11 mouse cellular contexts compared by ENCODE assay signal in the genomic region with DNA sequence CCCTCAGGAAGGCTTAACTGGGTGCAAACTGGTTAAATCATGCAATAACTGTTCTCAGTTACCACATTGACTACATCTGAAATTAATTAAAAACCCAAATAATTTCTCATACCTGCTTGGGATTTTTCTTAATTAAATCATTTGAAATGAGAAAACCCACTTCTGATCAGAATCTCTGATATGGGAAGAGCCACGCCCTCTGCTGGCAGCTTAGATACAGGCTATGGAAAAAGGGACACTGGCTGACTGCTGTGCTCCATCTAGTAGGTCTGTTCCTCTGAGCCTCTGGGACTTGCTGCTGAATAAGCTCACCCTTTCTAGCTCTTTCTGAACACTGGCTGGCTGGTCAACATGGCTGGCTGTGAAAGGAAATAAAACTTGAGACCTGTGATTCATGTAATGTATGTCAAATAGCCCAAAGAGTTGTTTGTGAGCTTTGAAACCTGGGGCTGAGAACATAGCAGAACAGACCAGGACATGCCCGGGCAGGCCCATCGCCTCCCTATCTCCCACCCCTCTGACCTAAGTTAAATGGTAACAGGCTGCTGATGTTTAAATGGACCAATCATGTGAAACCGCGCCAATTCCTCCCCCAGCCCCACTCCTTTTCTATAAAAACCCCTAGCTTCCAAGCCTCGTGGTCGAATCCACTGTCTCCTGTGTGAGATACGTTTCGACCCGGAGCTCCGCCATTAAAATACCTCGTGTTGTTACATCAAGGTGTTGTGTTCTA. TPM values are rescaled to one million over a fixed set of nuclear protein-coding genes. Genes with fewer than 3 reads are reported as not detected.
A peak's percentile ranks its signal among the peaks of the same experiment; 100 is the strongest.
DNase-seq lines count a peak whose midpoint lies in the region; ATAC-seq and TF ChIP-seq lines count a peak whose summit lies in the region.
"Not testable (repeated sequence)": the region's sequence is repeated elsewhere in the genome, so short reads cannot be mapped to it uniquely, and the experiment has no call there.
"Had no signal": no experiment of that assay in that cellular context is flagged by ENCODE, and none has a peak within 500 bp of the region (broad histone marks: within the 10 kb centered on the region; RNA-seq: fewer than 3 reads in every experiment).

No protein-coding gene starts in this region.

- not testable (repeated sequence) for H3K27ac ChIP-seq in embryonic facial prominence, embryonic 14.5 days (replicated peaks; ENCODE audit: low read depth, low read length); intestine, postnatal 0 days (ENCODE audit: low read depth, low read length); layer of hippocampus, adult 2 months; lung, postnatal 0 days (ENCODE audit: low read length)

- not testable (repeated sequence) for TF ChIP-seq EP300 in lung, postnatal 0 days (IDR thresholded peaks at IDR 0.05)

- H3K9ac ChIP-seq in embryonic facial prominence, embryonic 14.5 days (ENCODE audit: low read depth, low read length), result 0 out of 2 replicates have a peak overlapping the region, but pooled peaks have one; percentile 8
- not testable (repeated sequence) for H3K9ac ChIP-seq in intestine, postnatal 0 days (ENCODE audit: low read depth, low read length); lung, postnatal 0 days (replicated peaks; ENCODE audit: low read depth)

- ATAC-seq in embryonic facial prominence, embryonic 14.5 days (ENCODE audit: low read depth); intestine, postnatal 0 days; lung, postnatal 0 days: not testable (repeated sequence)

- WGBS in embryonic facial prominence, embryonic 14.5 days, result 52% methylated on average over 4 of the region's 12 CpGs
- 68% methylated on average over 5 of the region's 12 CpGs for WGBS in intestine, postnatal 0 days
- WGBS in lung, postnatal 0 days, result 72% methylated on average over 5 of the region's 12 CpGs

- H3K4me3 ChIP-seq in embryonic facial prominence, embryonic 14.5 days (ENCODE audit: low read depth, low read length); intestine, postnatal 0 days (ENCODE audit: low read depth, low read length); layer of hippocampus, adult 2 months; lung, postnatal 0 days (ENCODE audit: low read depth, low read length): not testable (repeated sequence)

- TF ChIP-seq CTCF in intestine, postnatal 0 days (IDR thresholded peaks at IDR 0.05; ENCODE audit: low read depth), result peak; percentile 66
- peak; percentile 79 for TF ChIP-seq CTCF in layer of hippocampus, adult 2 months (conservative IDR thresholded peaks at IDR 0.05)
- TF ChIP-seq CTCF in lung, postnatal 0 days (IDR thresholded peaks at IDR 0.05), result peak; percentile 58

- H3K27me3 ChIP-seq in embryonic facial prominence, embryonic 14.5 days (replicated peaks; ENCODE audit: control insufficient read depth, insufficient read depth, low read length), result peaks cover 12% of the 10 kb centered on the region
- H3K27me3 ChIP-seq in intestine, postnatal 0 days (replicated peaks; ENCODE audit: control insufficient read depth, insufficient read depth, low read length); lung, postnatal 0 days (replicated peaks; ENCODE audit: insufficient read depth, low read length): not testable (repeated sequence)

- not testable (repeated sequence) for H3K9me3 ChIP-seq in embryonic facial prominence, embryonic 14.5 days (ENCODE audit: control insufficient read depth, low read length); intestine, postnatal 0 days (ENCODE audit: control insufficient read depth); lung, postnatal 0 days (ENCODE audit: low read length)

- not testable (repeated sequence) for H3K4me2 ChIP-seq in embryonic facial prominence, embryonic 14.5 days (ENCODE audit: low read depth, low read length); intestine, postnatal 0 days (replicated peaks; ENCODE audit: low read depth); lung, postnatal 0 days (replicated peaks; ENCODE audit: low read depth, low read length)

- DNase-seq in A20 (ENCODE audit: low read depth, low spot score) (peak; percentile 81), WW6 (ENCODE audit: low read depth, low spot score) (peak; percentile 68)
- DNase-seq in cerebellum, adult 18-20 months, result peak; percentile 70 to 74
- peak; percentile 44 for DNase-seq in embryonic facial prominence, embryonic 14.5 days (ENCODE audit: low spot score)
- DNase-seq in layer of hippocampus, adult 2 months (ENCODE audit: low spot score in 2 of 2), result peak in 1 of 2 experiments; percentile 38
- DNase-seq in lung, postnatal 0 days (ENCODE audit: low spot score), result peak; percentile 43
- DNase-seq in right cerebral cortex, postnatal 14 days, result peak; percentile 40

- not testable (repeated sequence) for H3K36me3 ChIP-seq in embryonic facial prominence, embryonic 14.5 days (ENCODE audit: control insufficient read depth, insufficient read depth, low read length); intestine, postnatal 0 days (ENCODE audit: control insufficient read depth, insufficient read depth); lung, postnatal 0 days (ENCODE audit: insufficient read depth, low read length)

- H3K4me1 ChIP-seq in embryonic facial prominence, embryonic 14.5 days (ENCODE audit: control insufficient read depth, insufficient read depth, low read length); intestine, postnatal 0 days (replicated peaks; ENCODE audit: control insufficient read depth, insufficient read depth, low read length); lung, postnatal 0 days (ENCODE audit: insufficient read depth, low read depth, low read length): not testable (repeated sequence)

RNA-seq across cellular contexts. Expression of a gene that starts 5.4 kb away (rescaled TPM):
- polyA plus RNA-seq in embryonic facial prominence, embryonic 14.5 days (2014; fragmentation: Nextera tagmentation; extraction: Ambion mirVana), result 2.4 and 3.5 TPM in 2 replicates
- polyA plus RNA-seq in intestine, postnatal 0 days (2015; fragmentation: Nextera tagmentation; extraction: Ambion mirVana), result 0.08 TPM in 1 of 2 replicates, not detected in the other
- total RNA-seq in layer of hippocampus, adult 2 months (2021), result not detected
- 0.07 and 0.08 TPM in 2 replicates for polyA plus RNA-seq in lung, postnatal 0 days (2015; fragmentation: Nextera tagmentation; extraction: Ambion mirVana)
- total RNA-seq: common myeloid progenitor, adult 5-6 weeks; layer of hippocampus, adult 18-20 months had no signal
- polyA plus RNA-seq: CD4-positive, CD25-positive, alpha-beta regulatory T cell, adult 4 months had no signal

RNA-seq across cellular contexts. Expression of a gene that starts 6.4 kb away (rescaled TPM):
- polyA plus RNA-seq in embryonic facial prominence, embryonic 14.5 days (2014; fragmentation: Nextera tagmentation; extraction: Ambion mirVana), result 16.0 and 16.2 TPM in 2 replicates
- polyA plus RNA-seq in intestine, postnatal 0 days (2015; fragmentation: Nextera tagmentation; extraction: Ambion mirVana), result 85.5 and 91.5 TPM in 2 replicates
- total RNA-seq in layer of hippocampus, adult 2 months (2021), result 1 to 10 TPM; 3.4 to 5.0 TPM
- polyA plus RNA-seq in lung, postnatal 0 days (2015; fragmentation: Nextera tagmentation; extraction: Ambion mirVana), result 86.2 and 99.8 TPM in 2 replicates

RNA-seq across cellular contexts. Expression of a gene that starts 11.8 kb away (rescaled TPM):
- polyA plus RNA-seq in embryonic facial prominence, embryonic 14.5 days (2014; fragmentation: Nextera tagmentation; extraction: Ambion mirVana), result 85.4 and 95.3 TPM in 2 replicates
- 133 and 143 TPM in 2 replicates for polyA plus RNA-seq in intestine, postnatal 0 days (2015; fragmentation: Nextera tagmentation; extraction: Ambion mirVana)
- total RNA-seq in layer of hippocampus, adult 2 months (2021), result 10 to 100 TPM; 33.8 to 34.9 TPM
- polyA plus RNA-seq in lung, postnatal 0 days (2015; fragmentation: Nextera tagmentation; extraction: Ambion mirVana), result 103 and 112 TPM in 2 replicates

RNA-seq across cellular contexts. Expression of a gene that starts 19.3 kb away (rescaled TPM):
- polyA plus RNA-seq in embryonic facial prominence, embryonic 14.5 days (2014; fragmentation: Nextera tagmentation; extraction: Ambion mirVana), result 53.5 and 59.0 TPM in 2 replicates
- polyA plus RNA-seq in intestine, postnatal 0 days (2015; fragmentation: Nextera tagmentation; extraction: Ambion mirVana), result 109 and 111 TPM in 2 replicates
- 1 to 10 TPM; 7.3 to 7.7 TPM for total RNA-seq in layer of hippocampus, adult 2 months (2021)
- 246 and 265 TPM in 2 replicates for polyA plus RNA-seq in lung, postnatal 0 days (2015; fragmentation: Nextera tagmentation; extraction: Ambion mirVana)
- polyA plus RNA-seq: CD4-positive, CD25-positive, alpha-beta regulatory T cell, adult 4 months had no signal

RNA-seq across cellular contexts. Expression of a gene that starts 27.8 kb away (rescaled TPM):
- polyA plus RNA-seq in embryonic facial prominence, embryonic 14.5 days (2014; fragmentation: Nextera tagmentation; extraction: Ambion mirVana), result 1.1 and 1.4 TPM in 2 replicates
- 0.66 and 0.90 TPM in 2 replicates for polyA plus RNA-seq in intestine, postnatal 0 days (2015; fragmentation: Nextera tagmentation; extraction: Ambion mirVana)
- under 1 TPM; 0.22 to 0.31 TPM for total RNA-seq in layer of hippocampus, adult 2 months (2021)
- polyA plus RNA-seq in lung, postnatal 0 days (2015; fragmentation: Nextera tagmentation; extraction: Ambion mirVana), result 8.5 and 8.7 TPM in 2 replicates
- total RNA-seq: common myeloid progenitor, adult 5-6 weeks had no signal
